Comparison of ENCODE assay signal across 10 mouse cellular contexts in the genomic region with DNA sequence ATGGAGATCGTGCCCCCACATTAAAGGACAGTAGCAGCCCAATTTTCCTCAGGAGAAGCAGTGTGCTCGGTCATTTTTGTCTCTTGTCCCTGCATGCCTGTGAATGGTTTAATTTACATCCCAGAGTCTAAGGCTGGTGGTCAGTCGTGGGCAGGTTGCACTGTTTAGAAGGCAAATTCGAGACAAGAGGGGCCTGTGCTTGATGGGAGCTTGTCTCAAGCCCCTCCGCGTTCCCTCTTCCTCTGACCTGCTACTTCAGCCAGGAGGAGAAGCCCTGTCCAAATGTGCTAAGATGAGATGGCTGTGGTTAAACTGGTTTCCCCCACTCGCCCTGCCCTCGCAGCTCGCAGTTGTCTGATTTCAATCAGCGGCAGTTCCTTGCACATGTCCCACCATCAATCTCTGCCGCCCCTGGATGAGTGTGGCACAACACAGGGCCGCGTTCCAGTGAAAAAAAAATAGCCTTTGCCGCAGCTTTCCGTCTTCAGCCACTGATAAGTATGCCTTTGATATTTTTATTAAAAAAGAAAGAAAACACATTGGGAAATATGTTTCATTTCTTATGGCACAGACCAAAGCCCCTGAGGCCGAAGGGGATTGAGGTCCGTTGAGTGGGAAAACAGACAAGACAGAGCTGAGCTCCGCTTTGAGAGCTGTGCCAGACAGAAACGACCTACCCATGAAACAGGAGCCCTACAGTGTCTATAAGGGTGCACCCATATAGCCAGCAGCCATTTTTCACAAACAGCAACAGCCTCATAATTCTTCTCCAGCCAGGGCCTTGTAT.
A peak's percentile ranks its signal among the peaks of the same experiment; 100 is the strongest.
DNase-seq lines count a peak whose midpoint lies in the region; ATAC-seq and TF ChIP-seq lines count a peak whose summit lies in the region.
"Had no signal": no experiment of that assay in that cellular context is flagged by ENCODE, and none has a peak within 500 bp of the region (broad histone marks: within the 10 kb centered on the region; RNA-seq: fewer than 3 reads in every experiment).

No protein-coding gene starts in this region.

- H3K4me2 ChIP-seq in kidney, embryonic 15.5 days: peak overlapping the region; percentile 47
- H3K4me2 ChIP-seq in embryonic facial prominence, embryonic 14.5 days (ENCODE audit: low read depth, low read length): peak overlapping the region; percentile 36
- peak overlapping the region; percentile 35 for H3K4me2 ChIP-seq in midbrain, postnatal 0 days (ENCODE audit: low read depth, low read length, poor library complexity, severe bottlenecking)

- no peaks in the 10 kb centered on the region for H3K9me3 ChIP-seq in kidney, embryonic 15.5 days (replicated peaks)
- no peaks in the 10 kb centered on the region for H3K9me3 ChIP-seq in embryonic facial prominence, embryonic 14.5 days (ENCODE audit: control insufficient read depth, low read length)
- H3K9me3 ChIP-seq in hindbrain, embryonic 10.5 days: no peaks in the 10 kb centered on the region
- no peaks in the 10 kb centered on the region for H3K9me3 ChIP-seq in midbrain, postnatal 0 days (ENCODE audit: low read length)

- 0 out of 2 replicates have a peak overlapping the region, but pooled peaks have one; percentile 37 for H3K27ac ChIP-seq in kidney, embryonic 15.5 days
- H3K27ac ChIP-seq in embryonic facial prominence, embryonic 14.5 days (replicated peaks; ENCODE audit: low read depth, low read length): peak overlapping the region; percentile 48; the same call in 1 of the 2 replicates
- peak overlapping the region; percentile 70 for H3K27ac ChIP-seq in hindbrain, embryonic 10.5 days
- H3K27ac ChIP-seq in midbrain, postnatal 0 days (ENCODE audit: low read depth, low read length): no peak overlapping the region

- whole genome bisulfite sequencing in kidney, embryonic 15.5 days: 22% methylated on average over 19 of the region's 19 CpGs
- 43% methylated on average over 19 of the region's 19 CpGs for WGBS in embryonic facial prominence, embryonic 14.5 days
- WGBS in hindbrain, embryonic 10.5 days: 79% methylated on average over 19 of the region's 19 CpGs
- WGBS in midbrain, postnatal 0 days: 75% methylated on average over 19 of the region's 19 CpGs

- peak overlapping the region; percentile 8 for H3K4me3 ChIP-seq in kidney, embryonic 15.5 days (replicated peaks)
- H3K4me3 ChIP-seq in embryonic facial prominence, embryonic 14.5 days (ENCODE audit: low read depth, low read length): no peak overlapping the region
- H3K4me3 ChIP-seq in hindbrain, embryonic 10.5 days: no peak overlapping the region
- no peak overlapping the region for H3K4me3 ChIP-seq in midbrain, postnatal 0 days (ENCODE audit: low read depth, low read length)

- no peak for TF ChIP-seq CTCF in midbrain, postnatal 0 days (IDR thresholded peaks at IDR 0.05)

- DNase-seq in kidney, adult 8-10 months: no peak
- DNase-seq in embryonic facial prominence, embryonic 14.5 days (ENCODE audit: low spot score): peak; percentile 69
- peak; percentile 9 for DNase-seq in hindbrain, embryonic 10.5 days (ENCODE audit: low spot score)
- DNase-seq in midbrain, postnatal 0 days (ENCODE audit: low spot score): no peak
- DNase-seq in thymus, postnatal 14 days: no peak
- DNase-seq in spleen, postnatal 10 days (ENCODE audit: low spot score in 2 of 2): no peak
- DNase-seq: cerebellum, postnatal 25 days; thymus, adult 2 months had no signal

- H3K27me3 ChIP-seq in kidney, embryonic 15.5 days: no peaks in the 10 kb centered on the region
- no peaks in the 10 kb centered on the region for H3K27me3 ChIP-seq in embryonic facial prominence, embryonic 14.5 days (replicated peaks; ENCODE audit: control insufficient read depth, insufficient read depth, low read length)
- H3K27me3 ChIP-seq in hindbrain, embryonic 10.5 days (ENCODE audit: insufficient read depth, poor library complexity, severe bottlenecking): no peaks in the 10 kb centered on the region
- H3K27me3 ChIP-seq in midbrain, postnatal 0 days (ENCODE audit: insufficient read depth, low read length): no peaks in the 10 kb centered on the region

- no peaks in the 10 kb centered on the region for H3K36me3 ChIP-seq in kidney, embryonic 15.5 days
- no peaks in the 10 kb centered on the region for H3K36me3 ChIP-seq in embryonic facial prominence, embryonic 14.5 days (ENCODE audit: control insufficient read depth, insufficient read depth, low read length)
- no peaks in the 10 kb centered on the region for H3K36me3 ChIP-seq in hindbrain, embryonic 10.5 days
- no peaks in the 10 kb centered on the region for H3K36me3 ChIP-seq in midbrain, postnatal 0 days (ENCODE audit: insufficient read depth, low read length)

- no peak for ATAC-seq in kidney, embryonic 15.5 days (replicated peaks; ENCODE audit: low FRiP score)
- peak; percentile 72; the same call in 1 of the 2 replicates for ATAC-seq in embryonic facial prominence, embryonic 14.5 days (ENCODE audit: low read depth)
- ATAC-seq in midbrain, postnatal 0 days (ENCODE audit: low FRiP score): no peak
- ATAC-seq in megakaryocyte-erythroid progenitor cell, adult 5-6 weeks (replicated peaks; ENCODE audit: low FRiP score, low TSS enrichment, poor library complexity, severe bottlenecking): no peak

- H3K9ac ChIP-seq in kidney, embryonic 15.5 days: no peak overlapping the region
- 0 out of 2 replicates have a peak overlapping the region, but pooled peaks have one; percentile 2 for H3K9ac ChIP-seq in embryonic facial prominence, embryonic 14.5 days (ENCODE audit: low read depth, low read length)
- no peak overlapping the region for H3K9ac ChIP-seq in midbrain, postnatal 0 days (replicated peaks; ENCODE audit: low read length, poor library complexity, severe bottlenecking)

- H3K4me1 ChIP-seq in kidney, embryonic 15.5 days: peaks cover 21% of the 10 kb centered on the region
- H3K4me1 ChIP-seq in embryonic facial prominence, embryonic 14.5 days (ENCODE audit: control insufficient read depth, insufficient read depth, low read length): 0 out of 2 replicates have a peak, but pooled peaks cover 5% of the 10 kb centered on the region
- peaks cover 17% of the 10 kb centered on the region; the same call in 1 of the 2 replicates for H3K4me1 ChIP-seq in hindbrain, embryonic 10.5 days (replicated peaks)
- no peaks in the 10 kb centered on the region for H3K4me1 ChIP-seq in midbrain, postnatal 0 days (ENCODE audit: insufficient read depth, low read length)

Comparison
In these comparisons a context has a peak if more than half of its experiments do, and no peak if none do; other contexts are left out.
1. DNase-seq: peak in embryonic facial prominence, embryonic 14.5 days (single experiment) and hindbrain, embryonic 10.5 days (single experiment); none in kidney, adult 8-10 months (0 of 2), midbrain, postnatal 0 days (single experiment), thymus, postnatal 14 days (single experiment) and spleen, postnatal 10 days (0 of 2).
2. Peak in every context shown above with its lines, with median percentiles within 50 percentile points of each other: H3K4me2 ChIP-seq.